Mouse (Mus musculus): ENCODE data around the gene Rnf185. TPM values are rescaled to one million over a fixed set of nuclear protein-coding genes. Genes with fewer than 3 reads are reported as not detected.

Gene Rnf185
- polyA plus RNA-seq, 1 experiment from 2014 or later = 32.8 TPM

DNA sequence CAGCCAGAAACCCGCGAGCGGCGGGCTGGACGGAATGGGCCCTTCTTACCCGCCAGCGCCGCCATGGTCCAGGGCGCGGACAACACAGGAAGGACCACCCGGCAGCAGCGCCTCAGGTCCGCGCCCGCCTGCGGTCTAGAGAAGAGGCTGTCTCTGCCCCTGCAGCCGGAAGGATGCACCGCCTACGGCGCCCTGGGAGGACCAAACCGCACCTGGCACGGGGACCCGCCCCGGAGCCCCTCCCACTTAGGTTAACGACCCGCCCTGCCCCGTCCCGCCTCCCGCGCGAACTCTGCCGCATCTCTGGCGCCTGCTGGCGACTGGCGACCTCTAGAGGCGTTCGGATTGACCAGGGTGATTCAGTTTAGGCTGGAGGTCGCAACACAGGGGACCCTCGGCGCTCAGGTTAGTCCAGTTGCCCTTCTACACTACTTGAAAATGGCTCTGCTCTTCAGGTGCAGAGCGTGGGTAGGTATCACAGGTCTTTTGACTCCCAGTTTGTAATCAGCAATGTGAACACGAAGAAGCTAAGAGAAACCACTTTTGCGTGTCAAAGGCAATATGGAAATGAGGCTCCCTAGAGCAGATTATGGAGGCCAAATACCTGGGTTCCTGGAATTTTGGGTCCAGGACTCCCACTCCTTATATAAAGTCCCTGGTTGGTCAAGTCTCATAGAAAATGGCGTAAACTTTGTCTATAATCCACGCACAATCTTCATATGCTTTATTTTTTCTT, 43.0 kb downstream of the Rnf185 start, which contains the start of gene Limk2:
Limk2 (minus strand) TSS at position 193 of the 736 bp plus-strand sequence.
- peak within 1 kb of the TSS; percentile 38 for H3K27ac ChIP-seq
- H3K27me3 ChIP-seq = no peaks in the 10 kb centered on the region
- 4% methylated on average over 45 of the region's 45 CpGs for WGBS
- H3K9ac ChIP-seq = peak within 1 kb of the TSS; percentile 58
- H3K9me3 ChIP-seq = no peaks in the 10 kb centered on the region
- peaks cover 13% of the 10 kb centered on the region; the same call in 1 of the 2 replicates for H3K4me1 ChIP-seq
- peak; percentile 81 for ATAC-seq (ENCODE audit: insufficient number of reproducible peaks, low FRiP score, low TSS enrichment, low read depth)
- peak within 1 kb of the TSS; percentile 77 for H3K4me2 ChIP-seq
- peak within 1 kb of the TSS; percentile 83 for H3K4me3 ChIP-seq
- H3K36me3 ChIP-seq = 0 out of 2 replicates have a peak, but pooled peaks cover 3% of the 10 kb centered on the region

DNA sequence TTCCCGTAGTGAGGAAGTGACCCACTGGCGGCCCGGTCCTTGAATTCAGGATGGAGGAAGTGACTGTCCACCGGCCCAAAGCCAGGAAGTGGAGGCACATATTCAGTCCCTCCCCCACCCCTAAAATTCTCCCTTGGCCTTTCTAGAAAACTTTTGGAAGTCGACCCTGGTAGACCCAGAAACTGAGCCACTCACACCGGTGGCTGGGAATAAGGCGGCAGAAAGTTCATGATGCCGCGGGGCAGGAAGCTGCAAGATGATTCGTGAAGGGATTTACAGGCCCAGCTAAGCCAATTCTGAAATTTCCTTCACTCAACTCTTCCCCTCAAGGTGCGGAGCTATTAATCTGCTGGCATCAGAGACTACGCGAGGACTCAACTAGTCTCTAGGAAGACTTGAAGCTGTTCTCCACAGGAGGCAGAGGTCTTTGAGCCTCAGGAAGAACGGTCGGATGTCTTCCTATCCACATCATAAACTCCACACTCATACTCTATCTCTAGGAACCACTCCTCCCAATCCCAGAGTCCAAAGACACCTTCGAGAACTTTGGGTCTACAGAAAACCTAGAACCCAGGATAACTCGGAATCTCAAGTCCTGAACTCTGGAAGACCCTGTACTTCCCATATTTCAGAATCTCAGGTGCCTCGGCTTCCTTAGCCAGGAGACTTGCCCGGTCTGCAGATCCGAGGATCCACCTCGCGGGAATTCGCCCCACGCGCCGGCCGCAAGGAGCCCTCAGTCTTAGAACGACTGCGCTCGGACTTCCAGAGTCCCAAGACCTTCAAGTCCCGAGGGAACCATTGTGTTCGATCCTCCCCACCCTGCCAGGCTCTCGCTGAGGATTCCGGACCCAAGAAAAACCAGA, 43.8 kb downstream of the Rnf185 start:
- peak overlapping the region; percentile 58 for H3K9ac ChIP-seq
- peak overlapping the region; percentile 77 for H3K4me2 ChIP-seq
- H3K27me3 ChIP-seq = no peaks in the 10 kb centered on the region
- H3K9me3 ChIP-seq = no peaks in the 10 kb centered on the region
- H3K36me3 ChIP-seq = no peaks in the 10 kb centered on the region
- H3K27ac ChIP-seq = peak overlapping the region; percentile 38
- WGBS = 6% methylated on average over 34 of the region's 34 CpGs
- peaks cover 13% of the 10 kb centered on the region; the same call in 1 of the 2 replicates for H3K4me1 ChIP-seq
- peak overlapping the region; percentile 83 for H3K4me3 ChIP-seq
- ATAC-seq (ENCODE audit: insufficient number of reproducible peaks, low FRiP score, low TSS enrichment, low read depth) = no peak

DNA sequence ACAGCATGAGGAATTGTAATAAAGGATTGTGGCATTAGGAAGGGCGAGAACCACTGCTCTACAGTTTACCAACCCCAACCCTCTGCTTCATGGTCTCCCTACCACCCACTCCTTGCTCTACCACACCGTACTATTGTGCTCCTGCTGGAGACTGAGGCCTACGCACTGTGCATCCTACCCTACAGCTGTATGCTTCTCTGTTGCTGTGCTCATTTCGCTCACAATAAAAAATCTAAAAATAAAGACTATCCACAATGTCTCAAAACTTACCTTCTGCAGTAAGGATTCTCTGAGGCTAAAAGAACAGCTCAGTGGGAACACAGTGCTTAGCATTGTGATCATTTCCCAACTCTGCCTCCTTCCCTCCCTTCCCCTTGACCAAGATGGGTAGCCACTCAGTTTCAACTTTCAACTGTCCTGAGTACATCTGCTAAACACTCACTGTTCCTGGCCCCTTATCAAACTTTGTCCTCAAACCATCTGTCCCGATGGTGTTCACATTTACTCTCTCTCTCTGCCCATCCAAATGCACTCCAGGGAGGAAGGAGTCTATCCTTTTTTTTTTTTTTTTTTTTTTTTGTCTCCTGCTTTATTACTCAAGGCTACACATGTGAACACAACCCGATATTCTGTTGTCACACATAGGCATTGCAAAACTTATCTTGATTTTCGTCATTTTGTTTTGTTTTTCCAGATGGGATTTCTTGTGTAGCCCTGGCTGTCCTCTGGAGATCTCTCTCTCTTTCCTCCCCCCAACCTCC, 47.7 kb downstream of the Rnf185 start:
- H3K9ac ChIP-seq = no peak overlapping the region
- H3K36me3 ChIP-seq = no peaks in the 10 kb centered on the region
- no peak overlapping the region for H3K4me2 ChIP-seq
- no peak overlapping the region for H3K4me3 ChIP-seq
- ATAC-seq (ENCODE audit: insufficient number of reproducible peaks, low FRiP score, low TSS enrichment, low read depth) = no peak
- H3K27ac ChIP-seq = no peak overlapping the region
- peaks cover 11% of the 10 kb centered on the region; the same call in 1 of the 2 replicates for H3K4me1 ChIP-seq
- 87% methylated on average over 7 of the region's 7 CpGs for WGBS
- H3K27me3 ChIP-seq = no peaks in the 10 kb centered on the region
- no peaks in the 10 kb centered on the region for H3K9me3 ChIP-seq

DNA sequence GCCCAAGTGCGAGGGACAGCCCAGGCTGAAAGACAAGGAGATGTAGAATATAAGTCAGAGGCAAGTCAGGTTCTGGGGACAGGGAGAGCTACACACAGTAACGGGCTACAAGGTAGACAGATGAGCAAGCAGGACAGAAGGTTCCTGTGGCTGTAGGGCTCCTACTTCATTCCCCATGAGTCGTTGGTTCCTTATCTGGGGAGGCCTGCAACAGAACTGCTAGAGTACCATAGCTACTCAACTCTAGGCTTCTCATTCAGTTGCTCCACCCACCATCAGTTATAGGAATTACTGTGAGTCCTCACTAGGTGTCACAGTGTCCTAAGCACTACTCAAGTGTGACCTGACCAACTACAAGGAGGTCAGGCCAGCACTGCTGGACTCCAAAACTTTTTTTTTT, 49.1 kb downstream of the Rnf185 start:
- 69% methylated on average over 3 of the region's 3 CpGs for WGBS
- H3K4me1 ChIP-seq = peaks cover 4% of the 10 kb centered on the region; the same call in 1 of the 2 replicates
- no peak for ATAC-seq (ENCODE audit: insufficient number of reproducible peaks, low FRiP score, low TSS enrichment, low read depth)
- H3K4me2 ChIP-seq = no peak overlapping the region
- H3K9me3 ChIP-seq = no peaks in the 10 kb centered on the region
- H3K9ac ChIP-seq = no peak overlapping the region
- H3K36me3 ChIP-seq = no peaks in the 10 kb centered on the region
- H3K27me3 ChIP-seq = no peaks in the 10 kb centered on the region
- no peak overlapping the region for H3K27ac ChIP-seq
- no peak overlapping the region for H3K4me3 ChIP-seq

DNA sequence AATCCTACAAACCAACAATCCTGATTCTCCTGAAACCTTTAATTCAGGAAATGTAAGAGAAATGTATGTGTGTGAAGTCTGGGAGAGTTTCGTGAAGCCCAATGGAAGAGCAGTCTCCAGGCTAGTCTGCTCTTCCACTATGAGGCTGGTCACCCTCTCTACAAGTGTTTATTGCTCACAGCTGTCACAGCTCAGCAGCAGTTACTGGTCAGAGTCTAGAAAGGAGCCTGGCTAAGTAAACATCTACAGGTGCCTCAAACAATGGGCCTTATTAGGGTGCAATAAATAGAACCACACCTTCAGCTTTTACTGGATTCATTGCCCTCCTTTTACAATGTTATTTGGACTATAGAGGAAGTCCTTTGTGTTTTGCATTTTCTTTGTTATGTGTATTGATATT, 53.8 kb downstream of the Rnf185 start:
- WGBS = 54% methylated on average over 1 of the region's 1 CpGs
- H3K27ac ChIP-seq = no peak overlapping the region

DNA sequence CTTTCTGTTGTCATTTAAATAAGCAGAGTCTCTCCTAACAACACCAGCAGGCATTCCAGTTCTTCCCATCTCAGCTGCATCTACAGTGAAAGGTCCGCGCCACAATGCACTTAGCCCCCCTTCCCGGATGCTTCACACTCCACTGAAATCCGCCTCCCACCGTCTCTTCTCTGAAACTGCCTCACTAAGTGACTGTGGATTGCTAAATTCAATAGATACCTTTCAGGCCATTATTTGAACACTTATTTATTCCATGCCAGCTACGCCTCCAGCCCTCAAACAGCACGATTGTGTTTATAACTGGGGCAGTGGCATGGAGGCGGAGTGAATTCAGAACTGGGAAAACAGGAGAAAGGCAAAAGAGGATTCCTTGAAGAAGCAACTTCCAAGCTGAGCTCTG, 55.6 kb downstream of the Rnf185 start:
- WGBS = 81% methylated on average over 8 of the region's 8 CpGs
- H3K27ac ChIP-seq = no peak overlapping the region
- no peaks in the 10 kb centered on the region for H3K36me3 ChIP-seq
- H3K4me3 ChIP-seq = no peak overlapping the region
- H3K4me1 ChIP-seq = peaks cover 29% of the 10 kb centered on the region
- no peaks in the 10 kb centered on the region for H3K27me3 ChIP-seq
- H3K9me3 ChIP-seq = no peaks in the 10 kb centered on the region
- no peak for ATAC-seq (ENCODE audit: insufficient number of reproducible peaks, low FRiP score, low TSS enrichment, low read depth)
- H3K4me2 ChIP-seq = no peak overlapping the region
- H3K9ac ChIP-seq = no peak overlapping the region

More for the DNA sequence above, 53.8 kb downstream of the Rnf185 start:
- H3K36me3 ChIP-seq = no peaks in the 10 kb centered on the region
- no peaks in the 10 kb centered on the region for H3K27me3 ChIP-seq
- H3K4me3 ChIP-seq = no peak overlapping the region
- no peaks in the 10 kb centered on the region for H3K9me3 ChIP-seq
- no peak overlapping the region for H3K4me2 ChIP-seq
- H3K4me1 ChIP-seq = peaks cover 12% of the 10 kb centered on the region; the same call in 1 of the 2 replicates
- no peak overlapping the region for H3K9ac ChIP-seq
- no peak for ATAC-seq (ENCODE audit: insufficient number of reproducible peaks, low FRiP score, low TSS enrichment, low read depth)

DNA sequence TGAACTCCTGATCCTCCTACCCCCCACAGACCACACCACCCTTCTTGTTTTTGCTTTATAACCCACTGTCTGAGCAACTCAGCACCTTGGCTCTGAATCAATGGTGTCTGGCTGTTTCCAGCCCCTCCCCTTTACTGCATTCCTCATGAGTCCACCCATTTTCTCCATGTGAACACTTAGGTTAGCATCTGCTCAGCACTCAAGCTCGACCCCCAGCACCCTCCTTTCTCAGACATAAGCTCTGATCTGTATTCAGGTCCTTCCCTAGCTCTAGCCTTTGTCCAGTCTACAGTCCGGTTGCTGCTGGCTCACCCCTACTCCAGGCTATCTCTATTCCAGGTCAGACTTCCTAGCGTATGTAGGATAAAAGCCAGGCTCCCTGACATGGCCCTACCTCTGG, 56.1 kb downstream of the Rnf185 start:
- Histone ChIP-seq H3K4me2 (no peak overlapping the region), H3K4me1 (peaks cover 31% of the 10 kb centered on the region), H3K27ac (no peak overlapping the region), H3K9me3 (no peaks in the 10 kb centered on the region), H3K9ac (no peak overlapping the region), H3K27me3 (no peaks in the 10 kb centered on the region), H3K36me3 (no peaks in the 10 kb centered on the region; the same call in 1 of the 2 replicates), H3K4me3 (no peak overlapping the region)
- 78% methylated on average over 3 of the region's 3 CpGs for WGBS
- ATAC-seq (ENCODE audit: insufficient number of reproducible peaks, low FRiP score, low TSS enrichment, low read depth) = no peak

DNA sequence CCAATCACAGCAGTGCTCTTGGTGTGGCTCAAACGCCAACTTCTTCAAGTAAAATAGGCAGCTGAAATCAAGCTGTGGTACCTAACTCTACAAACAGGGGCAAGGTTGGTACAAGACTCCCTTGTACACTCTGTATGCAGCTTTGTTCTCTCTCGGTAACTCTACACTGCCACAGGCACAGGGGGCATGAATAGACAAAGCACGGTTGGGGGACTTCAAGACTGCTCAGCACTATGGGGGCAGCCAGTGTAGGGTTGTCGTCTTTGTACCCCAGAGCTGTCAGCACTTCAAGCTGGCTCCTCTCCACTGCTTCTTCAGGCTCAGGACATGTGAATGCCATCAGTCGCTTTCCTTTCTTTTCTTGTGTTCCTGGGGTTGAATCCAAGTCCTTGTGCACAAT, 57.6 kb downstream of the Rnf185 start:
- ATAC-seq (ENCODE audit: insufficient number of reproducible peaks, low FRiP score, low TSS enrichment, low read depth) = no peak
- WGBS = 59% methylated on average over 5 of the region's 5 CpGs
- Histone ChIP-seq H3K4me2 (no peak overlapping the region), H3K4me3 (no peak overlapping the region), H3K4me1 (peaks cover 31% of the 10 kb centered on the region), H3K27ac (no peak overlapping the region), H3K36me3 (no peaks in the 10 kb centered on the region; the same call in 1 of the 2 replicates), H3K9ac (no peak overlapping the region), H3K9me3 (no peaks in the 10 kb centered on the region), H3K27me3 (no peaks in the 10 kb centered on the region)

DNA sequence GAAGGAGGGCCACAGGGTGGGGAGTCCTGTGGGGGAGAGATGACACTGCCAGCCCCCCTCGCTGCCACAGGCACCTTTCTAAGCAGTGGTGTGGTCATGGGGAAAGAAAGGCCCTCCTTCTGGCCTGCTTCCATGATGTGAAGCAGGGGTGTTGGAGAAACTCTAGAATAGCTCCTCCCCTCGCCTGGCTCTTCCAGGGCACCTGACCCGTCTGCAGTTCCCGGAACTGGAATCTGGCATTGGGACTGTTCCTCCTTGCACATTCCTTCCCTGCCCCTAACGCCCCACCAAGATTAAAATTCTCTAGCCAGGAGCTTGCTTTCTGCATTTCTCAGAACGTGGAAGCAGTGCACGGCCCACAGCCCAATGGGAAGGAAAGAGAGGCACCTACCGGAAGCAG, 59.6 kb downstream of the Rnf185 start:
- WGBS = 50% methylated on average over 8 of the region's 8 CpGs
- Histone ChIP-seq H3K4me3 (no peak overlapping the region), H3K36me3 (peaks cover 2% of the 10 kb centered on the region; the same call in 1 of the 2 replicates), H3K9me3 (no peaks in the 10 kb centered on the region), H3K4me1 (peaks cover 31% of the 10 kb centered on the region), H3K27me3 (no peaks in the 10 kb centered on the region), H3K9ac (no peak overlapping the region), H3K4me2 (no peak overlapping the region), H3K27ac (peak overlapping the region; percentile 47)
- no peak for ATAC-seq (ENCODE audit: insufficient number of reproducible peaks, low FRiP score, low TSS enrichment, low read depth)

DNA sequence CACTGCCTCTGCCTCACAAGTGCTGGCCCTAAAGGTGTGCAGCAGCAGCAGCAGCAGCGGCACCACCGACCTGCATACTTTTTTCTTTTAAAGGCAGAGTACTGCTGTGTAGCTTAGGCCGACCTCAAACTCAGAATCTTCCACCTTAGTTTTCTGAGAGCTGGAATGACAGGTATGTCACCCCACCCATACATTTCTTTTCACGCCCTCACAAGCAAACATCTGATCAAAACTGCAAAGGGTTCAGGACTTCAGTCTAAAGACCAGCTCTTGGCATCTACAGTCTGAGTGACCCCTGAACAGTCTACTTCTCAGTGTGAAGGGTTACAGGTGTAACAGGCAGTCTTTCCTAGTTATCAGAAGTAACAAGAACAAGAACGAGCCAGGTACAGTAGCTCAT, 61.4 kb downstream of the Rnf185 start:
- 80% methylated on average over 5 of the region's 5 CpGs for WGBS
- no peak for ATAC-seq (ENCODE audit: insufficient number of reproducible peaks, low FRiP score, low TSS enrichment, low read depth)

DNA sequence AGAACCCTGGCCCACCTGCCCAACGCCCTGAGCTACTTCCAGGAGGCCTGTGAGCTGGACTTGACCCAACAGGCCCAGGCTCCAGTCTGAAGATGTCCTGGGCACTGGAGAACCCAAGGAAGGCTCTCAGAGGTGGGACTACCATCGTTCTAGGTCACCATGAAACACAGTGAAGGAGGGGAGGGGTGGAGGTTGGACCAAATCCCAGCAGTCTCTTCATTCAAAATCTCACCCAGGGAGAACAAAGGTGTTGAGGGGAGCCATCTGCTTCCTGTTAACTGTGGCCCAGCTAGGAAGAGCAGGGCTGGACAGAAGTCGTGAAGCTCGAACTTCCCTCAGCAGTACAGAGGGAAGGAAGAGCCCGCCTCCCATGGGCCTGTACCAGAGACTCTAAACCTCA, 62.2 kb downstream of the Rnf185 start:
- no peaks in the 10 kb centered on the region for H3K27me3 ChIP-seq

More for the DNA sequence above, 61.4 kb downstream of the Rnf185 start:
- Histone ChIP-seq H3K27ac (no peak overlapping the region), H3K4me3 (no peak overlapping the region), H3K9ac (no peak overlapping the region), H3K4me2 (no peak overlapping the region), H3K27me3 (no peaks in the 10 kb centered on the region), H3K9me3 (no peaks in the 10 kb centered on the region), H3K4me1 (peaks cover 29% of the 10 kb centered on the region), H3K36me3 (peaks cover 2% of the 10 kb centered on the region; the same call in 1 of the 2 replicates)

More for the DNA sequence above, 62.2 kb downstream of the Rnf185 start:
- 47% methylated on average over 5 of the region's 5 CpGs for WGBS
- no peak overlapping the region for H3K9ac ChIP-seq
- H3K4me2 ChIP-seq = no peak overlapping the region
- peaks cover 29% of the 10 kb centered on the region for H3K4me1 ChIP-seq
- H3K27ac ChIP-seq = no peak overlapping the region
- no peak overlapping the region for H3K4me3 ChIP-seq
- no peak for ATAC-seq (ENCODE audit: insufficient number of reproducible peaks, low FRiP score, low TSS enrichment, low read depth)
- no peaks in the 10 kb centered on the region for H3K9me3 ChIP-seq
- H3K36me3 ChIP-seq = peaks cover 2% of the 10 kb centered on the region; the same call in 1 of the 2 replicates

Measured in limb, embryonic 15.5 days (tissue).